25 mouse cellular contexts compared by ENCODE assay signal in genomic region chr8:122350309-122351089, GRCm38 (mm10). TPM values are rescaled to one million over a fixed set of nuclear protein-coding genes. Genes with fewer than 3 reads are reported as not detected.
A peak's percentile ranks its signal among the peaks of the same experiment; 100 is the strongest.
DNase-seq lines count a peak whose midpoint lies in the region; ATAC-seq and TF ChIP-seq lines count a peak whose summit lies in the region.
"Had no signal": no experiment of that assay in that cellular context is flagged by ENCODE, and none has a peak within 500 bp of the region (broad histone marks: within the 10 kb centered on the region; RNA-seq: fewer than 3 reads in every experiment).

No protein-coding gene starts in this region.

- peaks cover 35% of the 10 kb centered on the region for H3K4me1 ChIP-seq in hindbrain, embryonic 10.5 days (replicated peaks)
- peaks cover 22% of the 10 kb centered on the region for H3K4me1 ChIP-seq in hindbrain, embryonic 13.5 days (replicated peaks)
- H3K4me1 ChIP-seq in MEL (ENCODE audit: control insufficient read depth in 1 of 2, insufficient read depth in 2 of 2, low read length in 2 of 2): peaks cover 17 to 40% of the 10 kb centered on the region in 2 experiments
- H3K4me1 ChIP-seq in midbrain, embryonic 11.5 days (ENCODE audit: control insufficient read depth, insufficient read depth, low read length): peaks cover 14% of the 10 kb centered on the region

- H3K9me3 ChIP-seq in hindbrain, embryonic 10.5 days: no peaks in the 10 kb centered on the region
- H3K9me3 ChIP-seq in hindbrain, embryonic 13.5 days: no peaks in the 10 kb centered on the region
- H3K9me3 ChIP-seq in MEL (replicated peaks; ENCODE audit: insufficient read depth, low read length): no peaks in the 10 kb centered on the region
- no peaks in the 10 kb centered on the region for H3K9me3 ChIP-seq in midbrain, embryonic 11.5 days (ENCODE audit: control insufficient read depth, low read length)
- H3K9me3 ChIP-seq: intestine, embryonic 15.5 days had no signal

- peaks cover 55% of the 10 kb centered on the region for H3K27me3 ChIP-seq in hindbrain, embryonic 10.5 days (ENCODE audit: insufficient read depth, poor library complexity, severe bottlenecking)
- peaks cover 47% of the 10 kb centered on the region for H3K27me3 ChIP-seq in hindbrain, embryonic 13.5 days
- no peaks in the 10 kb centered on the region for H3K27me3 ChIP-seq in MEL (ENCODE audit: control insufficient read depth in 1 of 2, insufficient read depth in 2 of 2, low read length in 2 of 2)
- H3K27me3 ChIP-seq in midbrain, embryonic 11.5 days (ENCODE audit: control insufficient read depth, insufficient read depth, low read length): no peaks in the 10 kb centered on the region
- H3K27me3 ChIP-seq: intestine, embryonic 15.5 days; Patski had no signal

- TF ChIP-seq EP300 in MEL (IDR thresholded peaks at IDR 0.05; ENCODE audit: low read depth in 1 of 2, low read length in 2 of 2): no peak

- H3K9ac ChIP-seq in hindbrain, embryonic 13.5 days: no peak overlapping the region
- H3K9ac ChIP-seq in MEL (ENCODE audit: control insufficient read depth, low read depth, low read length, poor library complexity, severe bottlenecking): no peak overlapping the region
- H3K9ac ChIP-seq in midbrain, embryonic 11.5 days (ENCODE audit: low read length): no peak overlapping the region
- H3K9ac ChIP-seq: intestine, embryonic 15.5 days had no signal

- no peaks in the 10 kb centered on the region for H3K79me2 ChIP-seq in MEL (ENCODE audit: control insufficient read depth, insufficient read depth, low read length, poor library complexity)

- WGBS in hindbrain, embryonic 10.5 days: 35% methylated on average over 11 of the region's 11 CpGs
- WGBS in hindbrain, embryonic 13.5 days: 27% methylated on average over 11 of the region's 11 CpGs
- 26% methylated on average over 11 of the region's 11 CpGs for WGBS in midbrain, embryonic 11.5 days

- no peak for TF ChIP-seq RAD21 in MEL (IDR thresholded peaks at IDR 0.05; ENCODE audit: low read depth, low read length)

- no peak for DNase-seq in hindbrain, embryonic 10.5 days (ENCODE audit: low spot score)
- DNase-seq in 416B (ENCODE audit: low read depth): peak; percentile 25
- peak; percentile 15 for DNase-seq in MEL (ENCODE audit: low read depth, low spot score)
- no peak for DNase-seq in midbrain, embryonic 11.5 days (ENCODE audit: low spot score, missing footprints)
- DNase-seq in embryo, embryonic 11 days: no peak
- DNase-seq in adrenal gland, adult 8-10 months: no peak
- DNase-seq: adrenal gland, postnatal 10 days; cerebellum, postnatal 14 days; heart, postnatal 36 days; kidney, postnatal 36 days; lung, adult 18-20 months; lung, postnatal 14 days; right cerebral cortex, postnatal 14 days; spleen, adult 18-20 months had no signal

- TF ChIP-seq POLR2A in MEL (IDR thresholded peaks at IDR 0.05; ENCODE audit: control insufficient read depth in 1 of 2, insufficient read depth in 1 of 2, low read depth in 1 of 2, low read length in 2 of 2, poor library complexity in 1 of 2): no peak

- no peaks in the 10 kb centered on the region for H3K36me3 ChIP-seq in hindbrain, embryonic 10.5 days
- no peaks in the 10 kb centered on the region for H3K36me3 ChIP-seq in hindbrain, embryonic 13.5 days
- peaks cover 0 to 20% of the 10 kb centered on the region in 2 experiments; a peak in 2 of 4 replicates for H3K36me3 ChIP-seq in MEL (ENCODE audit: control insufficient read depth in 1 of 2, insufficient read depth in 2 of 2, low read length in 2 of 2)
- H3K36me3 ChIP-seq in midbrain, embryonic 11.5 days (ENCODE audit: control insufficient read depth, insufficient read depth, low read length): no peaks in the 10 kb centered on the region
- H3K36me3 ChIP-seq: intestine, embryonic 15.5 days had no signal

- no peak for TF ChIP-seq CTCF in MEL (IDR thresholded peaks at IDR 0.05 in 2 of 3, conservative IDR thresholded peaks at IDR 0.05 in 1 of 3; ENCODE audit: control insufficient read depth in 1 of 3, insufficient read depth in 1 of 3, low read depth in 2 of 3, low read length in 3 of 3, poor library complexity in 1 of 3, severe bottlenecking in 1 of 3)

- no peak for ATAC-seq in hindbrain, embryonic 13.5 days (ENCODE audit: low FRiP score)
- ATAC-seq in midbrain, embryonic 11.5 days (ENCODE audit: low FRiP score): peak; percentile 88
- ATAC-seq: Patski had no signal

- H3K27ac ChIP-seq in hindbrain, embryonic 10.5 days: 0 out of 2 replicates have a peak overlapping the region, but pooled peaks have one; percentile 23
- H3K27ac ChIP-seq in hindbrain, embryonic 13.5 days: no peak overlapping the region
- H3K27ac ChIP-seq in MEL (ENCODE audit: control insufficient read depth, low read depth, low read length): no peak overlapping the region
- no peak overlapping the region for H3K27ac ChIP-seq in midbrain, embryonic 11.5 days (ENCODE audit: low read depth, low read length)
- H3K27ac ChIP-seq: intestine, embryonic 15.5 days had no signal

- no peak overlapping the region for H3K4me2 ChIP-seq in hindbrain, embryonic 13.5 days
- H3K4me2 ChIP-seq in midbrain, embryonic 11.5 days: no peak overlapping the region
- H3K4me2 ChIP-seq: intestine, embryonic 15.5 days had no signal

- no peak overlapping the region for H3K4me3 ChIP-seq in hindbrain, embryonic 10.5 days
- H3K4me3 ChIP-seq in hindbrain, embryonic 13.5 days: no peak overlapping the region
- no peak overlapping the region; a peak in 1 of 4 replicates for H3K4me3 ChIP-seq in MEL (ENCODE audit: control insufficient read depth in 1 of 2, insufficient read depth in 1 of 2, low read depth in 2 of 2, low read length in 2 of 2)
- no peak overlapping the region for H3K4me3 ChIP-seq in midbrain, embryonic 11.5 days (ENCODE audit: low read depth, low read length)
- H3K4me3 ChIP-seq: intestine, embryonic 15.5 days; myocyte had no signal

TF ChIP-seq in MEL, 35 proteins besides CTCF, POLR2A, EP300 and RAD21:
- TF ChIP-seq ZKSCAN1 (IDR thresholded peaks at IDR 0.05; ENCODE audit: low read depth, low read length) (no peak), MAZ (IDR thresholded peaks at IDR 0.05; ENCODE audit: low read depth, low read length) (0 out of 2 replicates have a peak, but pooled peaks have one; percentile 52), BHLHE40 (IDR thresholded peaks at IDR 0.05; ENCODE audit: borderline replicate concordance, low read depth, low read length) (no peak)

RNA-seq across cellular contexts. Expression of gene Trhr2, which starts 10.0 kb away (rescaled TPM):
- polyA plus RNA-seq in hindbrain, embryonic 10.5 days (2016; fragmentation: Nextera tagmentation; extraction: Ambion mirVana): not detected in 2 replicates
- not detected in 2 replicates for polyA plus RNA-seq in hindbrain, embryonic 13.5 days (2015; fragmentation: Nextera tagmentation; extraction: Ambion mirVana)
- total RNA-seq in MEL (2012; rRNA removed): 0.12 TPM in 1 of 2 replicates, not detected in the other
- polyA plus RNA-seq in MEL (2012; ENCODE audit: insufficient read depth in 1 of 2, insufficient read length in 2 of 2, low read depth in 1 of 2, low replicate concordance in 2 of 2, missing spikeins in 1 of 2): under 1 TPM in 1 of 2 experiments, not detected in 1; 0.07 TPM
- polyA plus RNA-seq in midbrain, embryonic 11.5 days (2014; fragmentation: Nextera tagmentation; extraction: Ambion mirVana): not detected in 2 replicates
- not detected for total RNA-seq in adrenal gland, adult 8-10 months (2022)
- total RNA-seq: adrenal gland, postnatal 10 days; gastrocnemius, adult 18-20 months; heart, postnatal 36 days; megakaryocyte, adult 5-6 weeks had no signal
- polyA plus RNA-seq: gonadal fat pad, adult 2 months; heart, embryonic 11.5 days; intestine, embryonic 15.5 days; kidney, embryonic 14.5 days; limb, embryonic 11.5 days; myocyte; neural tube, embryonic 14.5 days had no signal

RNA-seq across cellular contexts. Expression of gene Zc3h18, which starts 25.9 kb away (rescaled TPM):
- 67.6 and 75.0 TPM in 2 replicates for polyA plus RNA-seq in hindbrain, embryonic 10.5 days (2016; fragmentation: Nextera tagmentation; extraction: Ambion mirVana)
- 38.0 and 38.5 TPM in 2 replicates for polyA plus RNA-seq in hindbrain, embryonic 13.5 days (2015; fragmentation: Nextera tagmentation; extraction: Ambion mirVana)
- 84.3 and 98.5 TPM in 2 replicates for total RNA-seq in MEL (2012; rRNA removed)
- 100 to 1,000 TPM in 1 of 2 experiments, 10 to 100 TPM in 1; 30.2 to 122 TPM for polyA plus RNA-seq in MEL (2012; ENCODE audit: insufficient read depth in 1 of 2, insufficient read length in 2 of 2, low read depth in 1 of 2, low replicate concordance in 2 of 2, missing spikeins in 1 of 2)
- 42.0 and 43.7 TPM in 2 replicates for polyA plus RNA-seq in midbrain, embryonic 11.5 days (2014; fragmentation: Nextera tagmentation; extraction: Ambion mirVana)
- total RNA-seq in adrenal gland, adult 8-10 months (2022): 10 to 100 TPM; 38.4 to 55.0 (median 47.0) TPM

Comparison
In these comparisons a context has a peak if more than half of its experiments do, and no peak if none do; other contexts are left out.
1. DNase-seq: peak in 416B (single experiment) and MEL (single experiment); none in hindbrain, embryonic 10.5 days (single experiment), midbrain, embryonic 11.5 days (single experiment), embryo, embryonic 11 days (single experiment) and adrenal gland, adult 8-10 months (single experiment).